Mouse (Mus musculus) erythroblast, embryonic 14.5 days (primary cell): Measurements from ENCODE around the gene Rassf6. TPM values are rescaled to one million over a fixed set of nuclear protein-coding genes. Genes with fewer than 3 reads are reported as not detected.

Source experiments
- H3K27me3 ChIP-seq: 2 replicates; pipeline ENCODE4 v1.6.1; 2012; ENCODE audit warnings: inconsistent platforms; ENCODE audit not compliant: control insufficient read depth
- H3K36me3 ChIP-seq: 2 replicates; pipeline ENCODE4 v1.6.1; 2012; ENCODE audit warnings: mild to moderate bottlenecking, inconsistent platforms; ENCODE audit not compliant: control insufficient read depth
- H3K4me1 ChIP-seq: 2 replicates; pipeline ENCODE4 v1.6.1; 2012; ENCODE audit warnings: inconsistent platforms; ENCODE audit not compliant: control insufficient read depth
- H3K4me3 ChIP-seq: replicated peaks from 2 replicates; pipeline ENCODE3; 2012; ENCODE audit warnings: moderate library complexity, mild to moderate bottlenecking, inconsistent platforms
- H3K9me3 ChIP-seq: 2 replicates; pipeline ENCODE4 v1.6.1; 2012; ENCODE audit warnings: low read length, inconsistent platforms, mixed read lengths; ENCODE audit not compliant: control insufficient read depth
- GATA1 ChIP-seq: IDR thresholded peaks from 2 replicates; pipeline ENCODE4 v1.6.1; 2012; ENCODE audit warnings: low read length, inconsistent platforms, mixed read lengths
- TAL1 ChIP-seq: IDR thresholded peaks from 3 replicates; pipeline ENCODE4 v1.6.1; 2012; ENCODE audit warnings: low read length, inconsistent platforms, mixed read lengths
- polyA plus RNA-seq: library from polyadenylated mRNA; stranded (reverse); fragments of >175 nt; gene quantifications from 2 replicates; pipeline ENCODE4 v1.2.3, GENCODE M21; 2012

The Rassf6 gene
- polyA plus RNA-seq, 1 experiment = not detected

DNA sequence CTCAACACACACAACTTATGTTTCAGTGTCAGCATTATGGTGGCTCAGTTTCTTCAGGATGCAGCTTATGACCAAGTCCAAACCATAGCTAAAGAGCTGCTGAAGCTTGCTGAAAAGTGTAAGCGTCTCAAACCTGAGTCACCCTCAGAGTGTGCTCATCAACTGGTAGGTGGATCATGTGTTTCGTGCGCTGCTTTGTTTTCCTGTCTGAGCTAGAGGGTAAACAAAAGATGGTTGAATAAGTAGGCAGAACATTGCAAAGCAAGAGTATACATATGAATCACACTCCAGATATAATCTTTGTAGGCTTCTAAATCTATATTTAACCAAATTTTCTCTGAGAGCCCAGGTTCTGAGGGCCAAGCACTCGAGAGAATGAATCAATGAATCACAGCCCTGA is 76.3 kb downstream of the Rassf6 start:
- Histone ChIP-seq H3K36me3 (no peaks in the 10 kb centered on the region), H3K4me3 (no peak overlapping the region), H3K4me1 (no peaks in the 10 kb centered on the region), H3K27me3 (no peaks in the 10 kb centered on the region), H3K9me3 (no peaks in the 10 kb centered on the region; the same call in 1 of the 2 replicates)
- no peak for TF ChIP-seq GATA1

DNA sequence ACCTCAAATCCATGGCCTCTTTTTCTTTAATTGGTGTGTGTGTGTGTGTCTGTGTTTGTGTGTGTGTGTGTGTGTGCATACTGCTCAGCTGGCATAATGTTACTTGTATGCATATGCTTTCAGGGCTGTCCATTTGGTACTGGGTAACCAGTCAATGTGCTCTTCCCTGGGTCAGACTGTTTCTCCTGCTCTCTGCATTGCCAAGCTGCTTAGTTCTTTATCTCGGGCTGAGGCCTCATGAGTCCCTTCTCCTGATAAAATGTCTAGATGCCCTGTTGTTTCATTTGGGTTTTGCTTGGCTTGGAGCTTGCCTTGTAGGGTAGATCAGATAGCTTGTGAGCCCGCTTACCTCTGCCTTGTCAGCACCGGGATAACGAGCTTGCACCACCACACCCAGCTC is 77.6 kb downstream of the Rassf6 start:
- no peaks in the 10 kb centered on the region for H3K27me3 ChIP-seq
- H3K9me3 ChIP-seq = no peaks in the 10 kb centered on the region; the same call in 1 of the 2 replicates
- H3K4me1 ChIP-seq = no peaks in the 10 kb centered on the region
- H3K36me3 ChIP-seq = no peaks in the 10 kb centered on the region
- TF ChIP-seq TAL1 (no peak), GATA1 (no peak)
- no peak overlapping the region for H3K4me3 ChIP-seq

DNA sequence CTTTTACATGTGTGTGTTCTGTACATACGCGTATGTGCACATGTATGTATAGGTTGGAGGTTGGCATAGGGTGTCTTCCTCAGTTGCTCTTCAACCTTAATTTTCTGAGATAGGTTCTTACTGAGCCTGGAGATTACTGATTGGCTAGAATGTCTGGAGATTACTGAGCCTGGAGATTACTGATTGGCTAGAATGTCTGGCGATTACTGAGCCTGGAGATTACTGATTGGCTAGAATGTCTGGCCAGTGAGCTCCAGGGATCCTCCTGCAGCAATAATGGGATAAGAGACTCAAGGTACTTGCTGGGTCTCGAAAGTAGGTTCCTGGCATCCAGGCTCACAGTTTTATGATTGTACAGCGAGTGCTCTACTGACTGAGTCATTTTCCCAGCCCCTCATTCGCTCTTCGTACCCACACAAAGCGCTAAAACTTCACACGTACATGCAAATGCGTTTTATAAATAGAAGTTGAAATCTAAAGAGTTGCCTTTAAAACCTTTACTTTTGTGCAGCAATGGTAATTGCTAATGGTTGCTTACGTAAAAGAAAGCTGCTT is 78.7 kb downstream of the Rassf6 start:
- H3K4me3 ChIP-seq = no peak overlapping the region
- H3K9me3 ChIP-seq = no peaks in the 10 kb centered on the region; the same call in 1 of the 2 replicates
- H3K36me3 ChIP-seq = no peaks in the 10 kb centered on the region
- H3K4me1 ChIP-seq = no peaks in the 10 kb centered on the region
- TF ChIP-seq GATA1 (no peak), TAL1 (no peak)
- H3K27me3 ChIP-seq = no peaks in the 10 kb centered on the region

DNA sequence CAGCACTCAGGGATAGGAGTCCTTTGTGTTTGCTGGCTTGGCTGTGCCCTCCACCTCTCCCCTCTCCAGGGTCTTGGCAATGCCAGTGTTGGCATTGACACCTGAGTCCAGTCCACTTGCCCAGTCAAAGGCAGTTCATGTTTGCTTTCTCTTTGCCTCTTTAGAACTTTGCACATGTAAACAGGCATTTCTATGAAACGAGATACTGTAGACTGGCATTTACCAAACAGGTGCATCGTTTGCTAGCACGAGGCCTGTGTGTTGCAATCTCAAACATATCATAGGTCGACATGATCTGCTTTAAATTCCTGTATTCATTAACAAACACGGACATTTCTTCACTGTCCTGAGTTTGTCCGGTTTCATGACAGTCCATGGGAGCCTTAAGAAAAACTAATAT is 79.7 kb downstream of the Rassf6 start, which contains the start of gene 5830473C10Rik:
5830473C10Rik (plus strand) TSS at position 365 of the 400 bp plus-strand sequence.
- TF ChIP-seq GATA1 = no peak
- TF ChIP-seq TAL1 = no peak
- H3K27me3 ChIP-seq = no peaks in the 10 kb centered on the region
- H3K4me1 ChIP-seq = no peaks in the 10 kb centered on the region
- H3K36me3 ChIP-seq = no peaks in the 10 kb centered on the region
- no peak within 1 kb of the TSS for H3K4me3 ChIP-seq
- H3K9me3 ChIP-seq = no peaks in the 10 kb centered on the region; the same call in 1 of the 2 replicates

DNA sequence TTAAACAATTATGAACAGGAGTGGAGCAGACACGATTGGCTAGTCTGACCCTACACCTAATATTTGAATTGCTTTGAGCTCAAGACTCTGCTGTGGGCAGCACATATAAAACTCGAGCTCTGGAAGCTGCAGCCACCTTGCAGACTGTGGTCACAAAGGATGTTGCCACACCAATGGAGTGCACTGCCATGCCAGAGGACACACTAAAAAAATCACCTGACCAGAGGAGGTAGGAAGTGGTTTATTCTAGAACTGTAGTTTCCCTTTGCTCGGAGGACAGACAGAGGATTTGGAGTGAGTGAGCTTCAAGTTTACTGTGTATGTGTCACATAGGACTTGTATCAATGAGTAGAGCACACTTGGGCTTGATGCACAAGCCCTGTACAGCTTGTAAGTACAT is 84.4 kb downstream of the Rassf6 start:
- no peaks in the 10 kb centered on the region for H3K4me1 ChIP-seq
- H3K4me3 ChIP-seq = no peak overlapping the region
- H3K9me3 ChIP-seq = no peaks in the 10 kb centered on the region
- no peaks in the 10 kb centered on the region for H3K27me3 ChIP-seq
- TF ChIP-seq GATA1 = no peak
- no peak for TF ChIP-seq TAL1
- H3K36me3 ChIP-seq = no peaks in the 10 kb centered on the region; the same call in 1 of the 2 replicates

Other genes with a start within 250 kb of the Rassf6 start
- 0.52 and 0.75 TPM in 2 replicates for gene Alb, start 179.8 kb downstream of the Rassf6 start, polyA plus RNA-seq
- 1.9 TPM in 2 replicates for gene Afp, start 149.9 kb downstream of the Rassf6 start, polyA plus RNA-seq
- not detected in 2 replicates for gene Afm, start 121.7 kb downstream of the Rassf6 start, polyA plus RNA-seq
- not detected in 2 replicates for gene 5830473C10Rik, start 79.5 kb downstream of the Rassf6 start, polyA plus RNA-seq
- not detected in 2 replicates for gene Cxcl5, start 118.7 kb upstream of the Rassf6 start, polyA plus RNA-seq
- 0.03 TPM in 1 of 2 replicates, not detected in the other for gene Ppbp, start 127.9 kb upstream of the Rassf6 start, polyA plus RNA-seq
- 0.14 and 0.38 TPM in 2 replicates for gene Pf4, start 131.8 kb upstream of the Rassf6 start, polyA plus RNA-seq
- 0.04 and 0.07 TPM in 2 replicates for gene Cxcl3, start 145.4 kb upstream of the Rassf6 start, polyA plus RNA-seq
- not detected in 2 replicates for gene Cxcl15, start 153.9 kb upstream of the Rassf6 start, polyA plus RNA-seq